Mouse (Mus musculus) kidney, embryonic 14.5 days (tissue): ENCODE data around the gene Atf6. TPM values are rescaled to one million over a fixed set of nuclear protein-coding genes. Genes with fewer than 3 reads are reported as not detected.

Experiments used
- ATAC-seq: fragments of 200-750 bp; cut with Nextera tagmentation; 2 replicates; pipeline ENCODE4 v1.8.0; 2017; ENCODE audit warnings: moderate number of reproducible peaks, mild to moderate bottlenecking, moderate TSS enrichment, moderate library complexity; ENCODE audit not compliant: low FRiP score, low TSS enrichment
- H3K27ac ChIP-seq: fragments of 300-500 bp; sonication (generic); 2 replicates; pipeline ENCODE4 v1.5.1; 2014; ENCODE audit warnings: low read depth, mild to moderate bottlenecking, low read length, moderate library complexity, mixed read lengths
- H3K27me3 ChIP-seq: fragments of 300-500 bp; sonication (generic); 2 replicates; pipeline ENCODE4 v1.6.1; 2014; ENCODE audit warnings: mild to moderate bottlenecking, low read length; ENCODE audit not compliant: control insufficient read depth, insufficient read depth
- H3K36me3 ChIP-seq: fragments of 300-500 bp; sonication (generic); 2 replicates; pipeline ENCODE4 v1.6.1; 2014; ENCODE audit warnings: low read length, mixed read lengths; ENCODE audit not compliant: control insufficient read depth, insufficient read depth
- H3K4me1 ChIP-seq: fragments of 300-500 bp; sonication (generic); 2 replicates; pipeline ENCODE4 v1.6.1; 2014; ENCODE audit warnings: low read length, mixed read lengths; ENCODE audit not compliant: control insufficient read depth, insufficient read depth
- H3K4me2 ChIP-seq: fragments of 300-500 bp; sonication (generic); replicated peaks from 2 replicates; pipeline ENCODE4 v1.6.1; 2014; ENCODE audit warnings: low read depth, mild to moderate bottlenecking, low read length
- H3K4me3 ChIP-seq: fragments of 300-500 bp; sonication (generic); 2 replicates; pipeline ENCODE4 v1.5.1; 2014; ENCODE audit warnings: mild to moderate bottlenecking, low read length
- H3K9ac ChIP-seq: fragments of 300-500 bp; sonication (generic); 2 replicates; pipeline ENCODE4 v1.6.1; 2014; ENCODE audit warnings: low read depth, mild to moderate bottlenecking, low read length, moderate library complexity
- H3K9me3 ChIP-seq: fragments of 300-500 bp; sonication (generic); 2 replicates; pipeline ENCODE4 v1.6.1; 2016; ENCODE audit warnings: low read length; ENCODE audit not compliant: control insufficient read depth
- WGBS: fragments of 180-500 bp; shearing (Covaris S2); extraction: QIAGEN DNeasy Blood & Tissue Kit; methylation state at CpG from one replicate; pipeline ENCODE4 v1.1.7; 2014; 5-methylcytosine and 5-hydroxymethylcytosine counted together
- polyA plus RNA-seq: library from polyadenylated mRNA; unstranded; fragments of >200 nt; fragmentation: Nextera tagmentation; extraction: Ambion mirVana; gene quantifications from 2 replicates; pipeline ENCODE4 v1.2.1, GENCODE M21; 2014

Atf6 gene
- polyA plus RNA-seq, 1 experiment from 2014 or later = 11.6 TPM

DNA sequence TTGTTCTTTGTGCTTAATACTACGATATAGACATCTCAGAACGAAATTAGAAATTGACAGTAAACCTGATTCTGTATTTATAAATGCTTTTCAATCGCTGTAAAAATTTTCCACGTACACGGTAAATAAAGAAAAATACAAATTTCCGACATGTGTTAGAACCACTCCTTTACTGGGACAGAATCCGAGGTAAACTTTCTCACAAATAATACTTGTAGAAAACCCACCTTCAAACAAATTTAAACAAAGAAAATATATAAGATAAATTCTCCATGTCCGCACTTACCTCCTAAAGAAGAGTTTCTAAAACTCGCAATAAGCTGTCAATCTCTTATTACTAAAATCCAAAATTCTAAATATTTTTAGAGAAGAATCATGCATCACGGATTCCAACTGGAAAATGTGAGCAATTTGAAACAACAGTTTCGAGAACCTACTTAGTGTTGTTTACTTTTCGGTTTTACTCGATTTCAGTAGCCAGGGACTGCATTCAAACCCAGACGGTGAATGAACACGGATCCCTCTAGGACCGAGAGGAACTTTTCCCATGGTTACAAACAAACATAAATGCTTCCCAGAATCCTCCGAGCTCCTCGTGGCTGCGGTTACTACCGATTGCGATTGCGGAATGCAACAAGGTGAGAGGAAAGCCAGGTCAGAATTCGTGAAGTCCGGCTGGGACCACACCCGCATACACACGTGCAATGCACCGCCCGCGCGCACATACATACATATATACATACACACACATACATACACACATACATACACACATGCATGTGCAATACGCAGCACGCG is 735 bp upstream of the Atf6 start:
- H3K4me1 ChIP-seq = no peaks in the 10 kb centered on the region; the same call in 1 of the 2 replicates
- H3K27ac ChIP-seq = no peak overlapping the region
- peak overlapping the region; percentile 67 for H3K4me2 ChIP-seq
- peak overlapping the region; percentile 76 for H3K9ac ChIP-seq
- peak overlapping the region; percentile 89 for H3K4me3 ChIP-seq
- H3K27me3 ChIP-seq = no peaks in the 10 kb centered on the region
- no peaks in the 10 kb centered on the region for H3K9me3 ChIP-seq
- H3K36me3 ChIP-seq = 0 out of 2 replicates have a peak, but pooled peaks cover 4% of the 10 kb centered on the region
- under 1% methylated on average over 33 of the region's 33 CpGs for WGBS
- peak; percentile 85 for ATAC-seq

DNA sequence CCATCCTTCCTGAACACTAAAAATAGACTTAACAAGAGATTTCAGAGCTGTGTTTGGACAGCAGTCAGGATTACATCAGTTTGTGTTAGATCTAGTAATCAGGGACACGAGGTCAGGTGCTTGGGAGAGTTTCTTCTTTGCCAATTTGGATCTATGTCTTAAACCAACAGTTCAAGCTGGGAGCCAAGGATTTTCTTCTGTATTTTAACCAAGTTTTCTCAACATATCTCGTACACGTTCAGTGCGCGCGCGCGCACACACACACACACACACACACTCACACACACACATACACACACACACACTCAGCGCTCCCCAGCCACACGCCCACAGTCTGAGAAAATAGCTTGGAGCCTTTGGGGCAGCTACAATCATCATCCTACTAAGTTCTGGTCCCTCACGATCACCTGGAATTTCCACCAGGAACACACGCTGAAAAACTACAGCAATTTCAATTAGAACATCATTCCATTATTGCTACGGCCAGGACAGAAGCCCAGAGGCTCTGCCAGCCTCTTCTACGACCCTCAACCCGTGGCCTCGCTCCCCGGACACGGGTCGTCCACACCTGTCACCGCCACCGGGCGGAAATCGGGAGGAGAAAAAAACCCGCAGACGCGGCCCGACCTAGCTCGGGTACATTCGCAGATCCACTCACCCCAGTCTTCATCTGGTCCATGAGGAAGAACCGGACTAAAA is 430 bp downstream of the Atf6 start:
- 2% methylated on average over 30 of the region's 30 CpGs for WGBS
- H3K4me1 ChIP-seq = peaks cover 3% of the 10 kb centered on the region; the same call in 1 of the 2 replicates
- H3K9me3 ChIP-seq = no peaks in the 10 kb centered on the region
- peak overlapping the region; percentile 76 for H3K9ac ChIP-seq
- peak overlapping the region; percentile 89 for H3K4me3 ChIP-seq
- H3K36me3 ChIP-seq = 0 out of 2 replicates have a peak, but pooled peaks cover 4% of the 10 kb centered on the region
- no peaks in the 10 kb centered on the region for H3K27me3 ChIP-seq
- peak; percentile 70 for ATAC-seq
- H3K27ac ChIP-seq = peak overlapping the region; percentile 53; the same call in 1 of the 2 replicates
- H3K4me2 ChIP-seq = peak overlapping the region; percentile 67

DNA sequence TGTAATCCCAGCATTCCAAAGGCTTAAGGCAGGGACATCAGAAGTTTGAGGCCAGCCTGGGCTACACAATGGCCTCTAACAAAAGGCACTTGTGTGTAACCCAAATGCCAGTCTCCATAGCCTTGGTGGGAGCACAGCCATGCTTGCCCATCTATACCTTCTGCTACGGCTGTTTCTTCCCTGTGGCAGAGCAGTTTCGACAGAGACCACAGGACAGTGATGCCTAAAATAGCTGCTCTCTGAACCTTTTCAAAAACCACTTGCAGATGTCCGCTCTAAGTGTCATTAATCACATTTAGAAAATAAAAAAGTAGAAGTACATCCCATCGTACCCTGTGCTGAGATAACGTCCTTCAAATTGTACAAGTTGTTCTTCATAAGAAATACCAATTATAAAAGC is 2.2 kb downstream of the Atf6 start:
- H3K36me3 ChIP-seq = no peaks in the 10 kb centered on the region
- H3K27me3 ChIP-seq = no peaks in the 10 kb centered on the region
- H3K4me1 ChIP-seq = peaks cover 4% of the 10 kb centered on the region; the same call in 1 of the 2 replicates
- WGBS = 86% methylated on average over 5 of the region's 5 CpGs
- H3K27ac ChIP-seq = no peak overlapping the region
- ATAC-seq = no peak
- H3K9ac ChIP-seq = no peak overlapping the region
- H3K4me2 ChIP-seq = no peak overlapping the region
- no peaks in the 10 kb centered on the region for H3K9me3 ChIP-seq
- no peak overlapping the region for H3K4me3 ChIP-seq

GRCm38 (mm10) chr1:170864754-170865153 is 2.8 kb downstream of the Atf6 start:
- Histone ChIP-seq H3K27ac (no peak overlapping the region), H3K4me2 (no peak overlapping the region), H3K36me3 (no peaks in the 10 kb centered on the region), H3K9ac (no peak overlapping the region), H3K9me3 (no peaks in the 10 kb centered on the region), H3K4me3 (no peak overlapping the region), H3K27me3 (no peaks in the 10 kb centered on the region), H3K4me1 (peaks cover 4% of the 10 kb centered on the region; the same call in 1 of the 2 replicates)
- ATAC-seq = no peak
- WGBS = 78% methylated on average over 3 of the region's 3 CpGs

GRCm38 (mm10) chr1:170864234-170864633 is 3.3 kb downstream of the Atf6 start:
- Histone ChIP-seq H3K36me3 (no peaks in the 10 kb centered on the region), H3K4me2 (no peak overlapping the region), H3K9ac (no peak overlapping the region), H3K27me3 (no peaks in the 10 kb centered on the region), H3K27ac (no peak overlapping the region), H3K4me1 (peaks cover 4% of the 10 kb centered on the region; the same call in 1 of the 2 replicates), H3K4me3 (no peak overlapping the region), H3K9me3 (no peaks in the 10 kb centered on the region)
- ATAC-seq = no peak

DNA sequence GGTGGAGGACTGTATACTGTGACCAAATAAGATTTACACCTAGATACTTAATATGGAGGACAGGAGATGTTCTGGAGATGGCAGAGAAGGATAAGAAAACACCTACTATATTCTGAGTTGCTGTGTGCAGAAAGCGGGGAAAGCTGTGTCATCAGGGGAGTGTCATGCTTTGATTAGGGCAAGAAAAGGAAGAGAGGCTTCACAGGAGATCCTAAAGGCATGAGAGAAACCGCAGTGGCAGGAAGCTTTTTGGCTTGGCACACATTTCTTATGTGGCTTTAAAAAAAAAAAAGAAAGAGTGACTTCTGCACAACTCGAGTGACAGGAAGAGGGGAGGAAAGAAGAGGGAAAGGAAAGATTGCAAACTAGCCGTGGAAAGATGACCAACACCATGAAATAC is 4.5 kb downstream of the Atf6 start:
- Histone ChIP-seq H3K27me3 (no peaks in the 10 kb centered on the region), H3K4me1 (peaks cover 4% of the 10 kb centered on the region; the same call in 1 of the 2 replicates), H3K9ac (no peak overlapping the region), H3K4me3 (no peak overlapping the region), H3K27ac (no peak overlapping the region), H3K9me3 (no peaks in the 10 kb centered on the region), H3K4me2 (no peak overlapping the region), H3K36me3 (no peaks in the 10 kb centered on the region)
- ATAC-seq = no peak
- WGBS = 71% methylated on average over 4 of the region's 4 CpGs

DNA sequence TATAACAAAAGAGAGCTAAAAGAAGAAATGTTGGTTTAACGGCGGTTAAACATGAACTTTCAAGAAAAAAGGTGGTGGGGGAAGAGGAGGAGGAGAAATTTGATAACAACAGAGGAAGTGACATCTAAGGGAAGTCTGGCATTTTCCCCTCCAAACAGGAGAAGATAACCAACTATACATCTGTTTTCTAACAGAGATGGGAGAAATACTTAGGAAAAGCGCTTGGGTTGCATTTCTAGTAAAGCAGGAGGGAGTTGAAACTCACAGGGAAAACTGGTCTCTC is 5.2 kb downstream of the Atf6 start:
- no peak for ATAC-seq
- Histone ChIP-seq H3K4me3 (no peak overlapping the region), H3K4me2 (no peak overlapping the region), H3K27me3 (no peaks in the 10 kb centered on the region), H3K4me1 (peaks cover 4% of the 10 kb centered on the region; the same call in 1 of the 2 replicates), H3K36me3 (no peaks in the 10 kb centered on the region), H3K27ac (no peak overlapping the region), H3K9me3 (no peaks in the 10 kb centered on the region), H3K9ac (no peak overlapping the region)
- WGBS = 49% methylated on average over 3 of the region's 3 CpGs

GRCm38 (mm10) chr1:170861671-170862434 is 5.7 kb downstream of the Atf6 start:
- H3K36me3 ChIP-seq = no peaks in the 10 kb centered on the region
- peaks cover 4% of the 10 kb centered on the region; the same call in 1 of the 2 replicates for H3K4me1 ChIP-seq
- no peaks in the 10 kb centered on the region for H3K9me3 ChIP-seq
- H3K27me3 ChIP-seq = no peaks in the 10 kb centered on the region
- WGBS = 68% methylated on average over 13 of the region's 13 CpGs
- no peak for ATAC-seq
- no peak overlapping the region for H3K27ac ChIP-seq
- no peak overlapping the region for H3K9ac ChIP-seq
- H3K4me3 ChIP-seq = no peak overlapping the region
- no peak overlapping the region for H3K4me2 ChIP-seq
